Mouse (Mus musculus): Measurements from ENCODE around the gene Wdr1. TPM values are rescaled to one million over a fixed set of nuclear protein-coding genes. Genes with fewer than 3 reads are reported as not detected.
A peak's percentile ranks its signal among the peaks of the same experiment; 100 is the strongest.

Gene Wdr1
- total RNA-seq, 2 experiments from 2014 or later: 122 to 133 TPM

- DNase-seq: no peak
These were observed 69.1 kb downstream of the Wdr1 start for GRCm38 (mm10) chr5:38493890-38494289.

GRCm38 (mm10) chr5:38491763-38492162, 71.3 kb downstream of the Wdr1 start:
- no peak for DNase-seq

GRCm38 (mm10) chr5:38489739-38490138, 73.3 kb downstream of the Wdr1 start:
- no peak for DNase-seq

GRCm38 (mm10) chr5:38488673-38489615, 74.1 kb downstream of the Wdr1 start:
- no peak for DNase-seq

- DNase-seq: no peak
These were observed 75.0 kb downstream of the Wdr1 start for GRCm38 (mm10) chr5:38488026-38488425.

- no peak for DNase-seq
These were observed 75.8 kb downstream of the Wdr1 start for GRCm38 (mm10) chr5:38487247-38487646.

- DNase-seq: no peak
These were observed 77.1 kb downstream of the Wdr1 start for GRCm38 (mm10) chr5:38485946-38486345.

GRCm38 (mm10) chr5:38483518-38484110, 79.4 kb downstream of the Wdr1 start:
- no peak for DNase-seq

GRCm38 (mm10) chr5:38480822-38481707, 82.0 kb downstream of the Wdr1 start:
- DNase-seq: no peak

- DNase-seq: peak; percentile 73 to 83
These were observed 82.9 kb downstream of the Wdr1 start for GRCm38 (mm10) chr5:38479908-38480725.

- DNase-seq: peak in 1 of 2 experiments; percentile 34
These were observed 83.5 kb downstream of the Wdr1 start for GRCm38 (mm10) chr5:38479545-38479907.

GRCm38 (mm10) chr5:38479027-38479426, 84.0 kb downstream of the Wdr1 start:
- DNase-seq: peak; percentile 24 to 31

GRCm38 (mm10) chr5:38477731-38478445, 85.1 kb downstream of the Wdr1 start:
- DNase-seq: no peak

GRCm38 (mm10) chr5:38476861-38477565, 86.0 kb downstream of the Wdr1 start:
- peak; percentile 24 to 57 for DNase-seq

Other genes starting within 250 kb of the Wdr1 start
- gene Drd5, start 243.9 kb downstream of the Wdr1 start, total RNA-seq (2021): not detected
- 1 to 10 TPM; 1.6 to 2.0 TPM for gene Slc2a9, start 60.1 kb downstream of the Wdr1 start, total RNA-seq (2021)
- 1 to 10 TPM; 4.0 to 4.3 TPM for gene Zfp518b, start 121.6 kb upstream of the Wdr1 start, total RNA-seq (2021)

Measured in heart, adult 18-20 months (tissue).